Mouse (Mus musculus) CH12.LX (cell line): Measurements from ENCODE around the gene Slc37a3.

Experiments
- BHLHE40 ChIP-seq: IDR thresholded peaks from 2 replicates; pipeline ENCODE4 v1.6.1; 2011; ENCODE audit warnings: mild to moderate bottlenecking, low read depth, low read length, improper control_type of control experiment
- CTCF ChIP-seq, 2 experiments: IDR thresholded peaks in 1 of 2; conservative IDR thresholded peaks in 1 of 2; 2 replicates each; pipeline ENCODE4 v1.5.1; 2011 to 2012; ENCODE audit warnings: low read depth in 2 of 2, low read length in 2 of 2, improper control_type of control experiment in 1 of 2, inconsistent platforms in 1 of 2, mild to moderate bottlenecking in 1 of 2, moderate library complexity in 1 of 2
- E2F4 ChIP-seq: IDR thresholded peaks from 2 replicates; pipeline ENCODE4 v1.6.1; 2011; ENCODE audit warnings: low read depth, low read length, improper control_type of control experiment; ENCODE audit not compliant: insufficient replicate concordance
- EP300 ChIP-seq: IDR thresholded peaks from 2 replicates; pipeline ENCODE4 v1.6.1; 2011; ENCODE audit warnings: low read length, improper control_type of control experiment
- HCFC1 ChIP-seq: IDR thresholded peaks from 2 replicates; pipeline ENCODE4 v1.6.1; 2012; ENCODE audit warnings: low read depth, mild to moderate bottlenecking, inconsistent platforms, low read length, improper control_type of control experiment
- JUND ChIP-seq: conservative IDR thresholded peaks from 2 replicates; pipeline ENCODE4 v1.6.1; 2011; ENCODE audit warnings: low read depth, low read length, improper control_type of control experiment
- KAT2A ChIP-seq: IDR thresholded peaks from 2 replicates; pipeline ENCODE4 v1.6.1; 2012; ENCODE audit warnings: low read length, improper control_type of control experiment, inconsistent platforms; ENCODE audit not compliant: insufficient replicate concordance
- MAX ChIP-seq: IDR thresholded peaks from 2 replicates; pipeline ENCODE4 v1.6.1; 2011; ENCODE audit warnings: low read length, improper control_type of control experiment
- NELFE ChIP-seq: IDR thresholded peaks from 2 replicates; pipeline ENCODE4 v1.6.1; 2011; ENCODE audit warnings: low read depth, low read length, improper control_type of control experiment
- NRF1 ChIP-seq: IDR thresholded peaks from 2 replicates; pipeline ENCODE4 v1.6.1; 2014; ENCODE audit warnings: low read depth, mild to moderate bottlenecking, inconsistent platforms, low read length, improper control_type of control experiment, moderate library complexity
- POLR2A ChIP-seq: IDR thresholded peaks from 2 replicates; pipeline ENCODE4 v1.6.1; 2011; ENCODE audit warnings: low read depth, mild to moderate bottlenecking, improper control_type of control experiment, low read length
- POLR2AphosphoS2 ChIP-seq: IDR thresholded peaks from 2 replicates; pipeline ENCODE4 v1.6.1; 2011; ENCODE audit warnings: low read depth, low read length, improper control_type of control experiment
- ZC3H11A ChIP-seq: IDR thresholded peaks from 2 replicates; pipeline ENCODE4 v1.6.1; 2012; ENCODE audit warnings: low read depth, mild to moderate bottlenecking, inconsistent platforms, low read length, improper control_type of control experiment

DNA sequence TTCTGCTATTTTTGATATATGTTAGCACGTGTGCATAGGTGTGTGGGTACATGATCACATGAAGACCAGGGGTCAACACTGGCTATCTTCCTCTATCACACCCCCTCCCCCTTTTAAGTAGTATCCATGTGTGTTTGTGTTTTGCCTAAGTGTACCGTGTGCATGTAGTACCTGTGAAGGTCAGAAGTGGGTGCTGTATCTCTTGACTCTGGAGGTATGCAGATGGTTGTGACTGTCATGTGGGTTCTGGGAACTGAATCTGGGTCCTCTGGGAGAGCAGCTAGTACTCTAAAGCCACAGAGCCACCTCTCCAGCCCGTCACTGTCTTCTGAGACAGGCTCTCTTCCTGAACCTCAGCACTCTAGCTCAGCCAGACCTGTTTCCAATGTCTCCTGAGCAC, 42.6 kb downstream of the Slc37a3 start:
- TF ChIP-seq KAT2A (no peak), ZC3H11A (no peak), CTCF (conservative IDR thresholded peaks at IDR 0.05 in 1 of 2, IDR thresholded peaks at IDR 0.05 in 1 of 2; ENCODE audit: low read depth in 2 of 2, low read length in 2 of 2) (peak in 1 of 2 experiments; percentile 7; a peak in 1 of 4 replicates), MAX (no peak), EP300 (no peak), POLR2A (no peak), E2F4 (no peak), JUND (no peak), NELFE (no peak), NRF1 (no peak), POLR2AphosphoS2 (no peak), HCFC1 (no peak), BHLHE40 (no peak)
